Mouse (Mus musculus) adrenal gland, adult (tissue): ENCODE results near the gene Tmem267.
A peak's percentile ranks its signal among the peaks of the same experiment; 100 is the strongest.
"Not testable (repeated sequence)": the region's sequence is repeated elsewhere in the genome, so short reads cannot be mapped to it uniquely, and the experiment has no call there.

Experiments
- DNase-seq, 2 experiments: peaks; one replicate each; pipeline ENCODE4 v3.0.0; 2022 to 2023; ENCODE audit warnings: low spot score in 1 of 2; ENCODE audit not compliant: inconsistent age in 2 of 2

The Tmem267 gene

GRCm38 (mm10) chr13:119604322-119604721, 116.5 kb downstream of the Tmem267 start:
- not testable (repeated sequence) for DNase-seq

- DNase-seq: no peak
These were observed 131.0 kb downstream of the Tmem267 start for GRCm38 (mm10) chr13:119618841-119619240.

GRCm38 (mm10) chr13:119619735-119620134, 131.9 kb downstream of the Tmem267 start:
- no peak for DNase-seq

- no peak for DNase-seq
These were observed 135.8 kb downstream of the Tmem267 start, which contains the start of gene Ccl28 for GRCm38 (mm10) chr13:119623634-119624033. Gene Ccl28, plus strand, starts transcription at chr13:119623819.

GRCm38 (mm10) chr13:119625952-119626351, 138.1 kb downstream of the Tmem267 start:
- DNase-seq: peak in 1 of 2 experiments; percentile 58

GRCm38 (mm10) chr13:119631482-119632155, 143.8 kb downstream of the Tmem267 start:
- peak; percentile 86 to 91 for DNase-seq

GRCm38 (mm10) chr13:119632156-119632548, 144.3 kb downstream of the Tmem267 start:
- DNase-seq: no peak

- DNase-seq: peak in 1 of 2 experiments; percentile 51
These were observed 147.7 kb downstream of the Tmem267 start for GRCm38 (mm10) chr13:119635496-119635895.

- DNase-seq: no peak
These were observed 150.0 kb downstream of the Tmem267 start for GRCm38 (mm10) chr13:119637837-119638236.

- DNase-seq: no peak
These were observed 150.6 kb downstream of the Tmem267 start for GRCm38 (mm10) chr13:119638449-119638848.

GRCm38 (mm10) chr13:119639302-119639701, 151.5 kb downstream of the Tmem267 start:
- DNase-seq: no peak

- DNase-seq: peak in 1 of 2 experiments; percentile 70
These were observed 152.7 kb downstream of the Tmem267 start for GRCm38 (mm10) chr13:119640504-119640903.

GRCm38 (mm10) chr13:119641145-119641544, 153.3 kb downstream of the Tmem267 start:
- DNase-seq: peak in 1 of 2 experiments; percentile 50

GRCm38 (mm10) chr13:119644769-119645168, 156.9 kb downstream of the Tmem267 start:
- peak in 1 of 2 experiments; percentile 66 for DNase-seq

- no peak for DNase-seq
These were observed 158.7 kb downstream of the Tmem267 start for GRCm38 (mm10) chr13:119646511-119646910.

GRCm38 (mm10) chr13:119648891-119649698, 161.3 kb downstream of the Tmem267 start:
- peak in 1 of 2 experiments; percentile 27 for DNase-seq

GRCm38 (mm10) chr13:119649699-119650046, 161.8 kb downstream of the Tmem267 start:
- DNase-seq: no peak

- no peak for DNase-seq
These were observed 166.9 kb downstream of the Tmem267 start for GRCm38 (mm10) chr13:119654734-119655133.

- DNase-seq: peak in 1 of 2 experiments; percentile 60
These were observed 168.4 kb downstream of the Tmem267 start for GRCm38 (mm10) chr13:119656246-119656645.

- peak; percentile 30 to 87 for DNase-seq
These were observed 169.1 kb downstream of the Tmem267 start for GRCm38 (mm10) chr13:119656846-119657416.
